In genomic region chr4:109213986-109214385, GRCm38 (mm10) we compare ENCODE assay signal across 29 mouse cellular contexts. TPM values are rescaled to one million over a fixed set of nuclear protein-coding genes. Genes with fewer than 3 reads are reported as not detected.
DNase-seq lines count a peak whose midpoint lies in the region; ATAC-seq and TF ChIP-seq lines count a peak whose summit lies in the region.
"Had no signal": no experiment of that assay in that cellular context is flagged by ENCODE, and none has a peak within 500 bp of the region (broad histone marks: within the 10 kb centered on the region; RNA-seq: fewer than 3 reads in every experiment).

No protein-coding gene starts in this region.

- ATAC-seq in common myeloid progenitor, adult 5-6 weeks (replicated peaks; ENCODE audit: low read depth, poor library complexity, severe bottlenecking) = peak; percentile 54
- peak; percentile 89 for ATAC-seq in megakaryocyte progenitor cell, adult 5-6 weeks (replicated peaks; ENCODE audit: poor library complexity)
- no peak for ATAC-seq in forebrain, embryonic 12.5 days (ENCODE audit: low FRiP score)
- ATAC-seq: forebrain, embryonic 15.5 days; inflammation-experienced regulatory T-cells, adult 6 months had no signal

- no peaks in the 10 kb centered on the region for H3K36me3 ChIP-seq in forebrain, embryonic 12.5 days (replicated peaks)
- H3K36me3 ChIP-seq: forebrain, embryonic 15.5 days; heart, embryonic 13.5 days; hindbrain, embryonic 10.5 days; hindbrain, embryonic 15.5 days; neural tube, embryonic 15.5 days had no signal

- no peak for TF ChIP-seq POLR2A in lung, adult 2 months (IDR thresholded peaks at IDR 0.05; ENCODE audit: borderline replicate concordance, extremely low read depth, low read depth, low read length)

- DNase-seq in adrenal gland, adult 2 months = peak; percentile 44
- DNase-seq in adrenal gland, postnatal 36 days = no peak
- DNase-seq in 416B (ENCODE audit: low read depth) = peak; percentile 87
- no peak for DNase-seq in ovary, postnatal 14 days (ENCODE audit: low spot score)
- DNase-seq in lung, adult 2 months = no peak
- DNase-seq: adrenal gland, postnatal 14 days; cerebellum, adult 8-10 months; cerebellum, postnatal 25 days; gastrocnemius, adult 2 months; gastrocnemius, postnatal 36 days; heart, adult 2 months; heart, postnatal 10 days; kidney, adult 11 months; kidney, postnatal 25 days; left cerebral cortex, postnatal 4 days; lung, postnatal 36 days; midbrain, embryonic 14.5 days; right cerebral cortex, postnatal 4 days had no signal

- H3K4me1 ChIP-seq in lung, adult 2 months (ENCODE audit: control insufficient read depth, insufficient read depth, low read length) = no peaks in the 10 kb centered on the region; the same call in 1 of the 2 replicates
- 0 out of 2 replicates have a peak, but pooled peaks cover 2% of the 10 kb centered on the region for H3K4me1 ChIP-seq in forebrain, embryonic 12.5 days
- H3K4me1 ChIP-seq: forebrain, embryonic 15.5 days; hindbrain, embryonic 15.5 days had no signal

- no peak overlapping the region for H3K4me2 ChIP-seq in forebrain, embryonic 12.5 days
- H3K4me2 ChIP-seq: forebrain, embryonic 15.5 days; heart, embryonic 13.5 days; hindbrain, embryonic 15.5 days; neural tube, embryonic 15.5 days had no signal

- WGBS in lung, adult 2 months = 75% methylated on average over 3 of the region's 3 CpGs
- WGBS in forebrain, embryonic 12.5 days = 80% methylated on average over 3 of the region's 3 CpGs

- H3K9me3 ChIP-seq in forebrain, embryonic 12.5 days = no peaks in the 10 kb centered on the region
- H3K9me3 ChIP-seq: forebrain, embryonic 15.5 days; heart, embryonic 13.5 days; hindbrain, embryonic 10.5 days; hindbrain, embryonic 15.5 days; neural tube, embryonic 15.5 days had no signal

- no peaks in the 10 kb centered on the region for H3K27me3 ChIP-seq in forebrain, embryonic 12.5 days
- H3K27me3 ChIP-seq: forebrain, embryonic 15.5 days; heart, embryonic 13.5 days; hindbrain, embryonic 15.5 days; neural tube, embryonic 15.5 days had no signal

- no peak overlapping the region for H3K4me3 ChIP-seq in lung, adult 2 months (replicated peaks; ENCODE audit: extremely low read depth, low read depth, low read length)
- no peak overlapping the region for H3K4me3 ChIP-seq in forebrain, embryonic 12.5 days (replicated peaks)
- H3K4me3 ChIP-seq: forebrain, embryonic 15.5 days; gastrocnemius, adult 2 months; heart, adult 2 months; heart, embryonic 13.5 days; hindbrain, embryonic 10.5 days; hindbrain, embryonic 15.5 days; layer of hippocampus, adult 2 months; neural tube, embryonic 15.5 days had no signal

- TF ChIP-seq CTCF in lung, adult 2 months (IDR thresholded peaks at IDR 0.05; ENCODE audit: insufficient read depth, low read length) = no peak

- H3K9ac ChIP-seq in forebrain, embryonic 12.5 days = no peak overlapping the region
- H3K9ac ChIP-seq: forebrain, embryonic 15.5 days; heart, embryonic 13.5 days; hindbrain, embryonic 15.5 days; liver, embryonic 14.5 days; neural tube, embryonic 15.5 days had no signal

- H3K27ac ChIP-seq in forebrain, embryonic 12.5 days = no peak overlapping the region
- H3K27ac ChIP-seq: forebrain, embryonic 15.5 days; gastrocnemius, adult 2 months; heart, adult 2 months; hindbrain, embryonic 10.5 days; hindbrain, embryonic 15.5 days; layer of hippocampus, adult 2 months; liver, embryonic 14.5 days; neural tube, embryonic 15.5 days had no signal

RNA-seq across cellular contexts. Expression of gene Osbpl9, which starts 11.9 kb away (rescaled TPM):
- 100 to 1,000 TPM; 112 to 168 TPM for total RNA-seq in adrenal gland, adult 2 months (2021)
- polyA plus RNA-seq in adrenal gland, adult 2 months (2012; rRNA removed) = 63.2 and 68.5 TPM in 2 replicates
- 100 to 1,000 TPM; 121 to 164 TPM for total RNA-seq in adrenal gland, postnatal 36 days (2021)
- total RNA-seq in common myeloid progenitor, adult 5-6 weeks (2017) = 61.4 and 64.8 TPM in 2 replicates
- total RNA-seq in megakaryocyte progenitor cell, adult 5-6 weeks (2015) = 77.4 and 99.6 TPM in 2 replicates
- 61.7 and 64.3 TPM in 2 replicates for total RNA-seq in megakaryocyte progenitor cell, adult 5-6 weeks (2017)
- polyA plus RNA-seq in lung, adult 2 months (2012; rRNA removed) = 117 and 167 TPM in 2 replicates
- 74.6 and 74.8 TPM in 2 replicates for polyA plus RNA-seq in forebrain, embryonic 12.5 days (2016; fragmentation: Nextera tagmentation; extraction: Ambion mirVana)

RNA-seq across cellular contexts. Expression of gene Calr4, which starts 20.3 kb away (rescaled TPM):
- total RNA-seq in adrenal gland, adult 2 months (2021) = 1 to 10 TPM in 1 of 2 experiments, under 1 TPM in 1; 0.24 to 1.5 TPM
- polyA plus RNA-seq in adrenal gland, adult 2 months (2012; rRNA removed) = not detected in 2 replicates
- 1 to 10 TPM in 1 of 2 experiments, under 1 TPM in 1; 0.79 to 1.1 TPM for total RNA-seq in adrenal gland, postnatal 36 days (2021)
- total RNA-seq in common myeloid progenitor, adult 5-6 weeks (2017) = not detected in 2 replicates
- total RNA-seq in megakaryocyte progenitor cell, adult 5-6 weeks (2015) = 0.20 TPM in 1 of 2 replicates, not detected in the other
- total RNA-seq in megakaryocyte progenitor cell, adult 5-6 weeks (2017) = not detected in 2 replicates
- polyA plus RNA-seq in lung, adult 2 months (2012; rRNA removed) = 0.18 TPM in 1 of 2 replicates, not detected in the other
- 0.21 TPM in 1 of 2 replicates, not detected in the other for polyA plus RNA-seq in forebrain, embryonic 12.5 days (2016; fragmentation: Nextera tagmentation; extraction: Ambion mirVana)
- total RNA-seq: gastrocnemius, postnatal 36 days; heart, adult 2 months had no signal
- polyA plus RNA-seq: heart, adult 2 months; hindbrain, embryonic 10.5 days; inflammation-experienced regulatory T-cells, adult 6 months had no signal

Comparison
In these comparisons a context has a peak if more than half of its experiments do, and no peak if none do; other contexts are left out.
1. DNase-seq: peak in adrenal gland, adult 2 months (single experiment) and 416B (single experiment); none in adrenal gland, postnatal 36 days (0 of 2), ovary, postnatal 14 days (single experiment) and lung, adult 2 months (single experiment).